Mouse (Mus musculus): ENCODE data around the gene Gm20532. TPM values are rescaled to one million over a fixed set of nuclear protein-coding genes. Genes with fewer than 3 reads are reported as not detected.

Gene Gm20532
- polyA plus RNA-seq, 1 experiment = not detected

DNA sequence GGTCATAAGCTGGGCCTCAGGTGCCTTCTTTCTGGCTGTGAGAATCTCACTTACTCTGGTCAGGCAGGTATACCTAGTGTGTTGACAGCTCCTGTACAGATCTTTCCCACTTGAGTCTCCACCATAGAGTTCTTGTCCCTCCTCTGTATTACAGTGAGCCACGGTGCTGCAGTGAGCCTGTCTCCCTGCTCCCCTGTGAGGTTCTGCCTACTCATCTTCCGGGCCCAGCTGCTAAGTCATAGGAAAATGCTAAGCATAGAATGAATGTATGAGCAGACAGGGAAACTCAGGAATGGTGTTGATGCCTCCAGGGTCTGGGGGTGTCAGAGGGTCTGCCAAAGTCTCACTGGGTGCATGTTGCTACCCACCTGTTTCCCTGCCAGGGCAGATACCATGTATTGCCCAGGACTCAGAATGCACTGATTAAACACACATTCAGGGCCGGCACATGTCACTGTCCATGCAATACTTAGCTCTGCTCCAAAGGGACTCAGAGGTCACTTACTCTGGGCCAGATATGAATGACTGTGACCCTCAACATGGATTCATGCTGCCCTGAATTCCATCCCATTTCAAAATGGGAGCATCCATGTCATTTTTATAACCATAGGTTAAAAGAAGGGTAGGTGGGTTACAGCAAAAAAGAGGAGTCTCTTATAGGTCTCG is 29.2 kb downstream of the Gm20532 start:
- Histone ChIP-seq H3ac (ENCODE audit: control insufficient read depth, insufficient read length) (no peak overlapping the region), H3K4me2 (ENCODE audit: low read depth) (no peak overlapping the region), H3K79me2 (ENCODE audit: control insufficient read depth, insufficient read depth) (no peaks in the 10 kb centered on the region), H3K4me3 (no peak overlapping the region), H3K27me3 (ENCODE audit: control insufficient read depth, insufficient read depth, insufficient read length) (peaks cover 10% of the 10 kb centered on the region), H3K36me3 (ENCODE audit: control insufficient read depth, insufficient read depth) (no peaks in the 10 kb centered on the region)
- TF ChIP-seq TCF12 (IDR thresholded peaks at IDR 0.05; ENCODE audit: insufficient read depth, poor library complexity, severe bottlenecking) = no peak
- TF ChIP-seq MYOG (IDR thresholded peaks at IDR 0.05; ENCODE audit: control insufficient read depth in 1 of 3, insufficient read depth in 1 of 3, insufficient read length in 2 of 3, low read depth in 2 of 3) = no peak
- TF ChIP-seq POLR2A (IDR thresholded peaks at IDR 0.05; ENCODE audit: insufficient read length, low read depth) = no peak
- TF ChIP-seq MYOD1 (IDR thresholded peaks at IDR 0.05; ENCODE audit: control insufficient read depth in 1 of 3, insufficient read length in 2 of 3, low read depth in 2 of 3) = no peak
- no peak for TF ChIP-seq TCF3 (IDR thresholded peaks at IDR 0.05; ENCODE audit: insufficient read length, low read depth)
- TF ChIP-seq SRF (IDR thresholded peaks at IDR 0.05; ENCODE audit: control insufficient read depth, insufficient read length, low read depth) = no peak
- TF ChIP-seq USF1 (IDR thresholded peaks at IDR 0.05; ENCODE audit: low read depth) = no peak
- TF ChIP-seq MAX (IDR thresholded peaks at IDR 0.05; ENCODE audit: low read depth) = no peak
- no peak for TF ChIP-seq CEBPB (IDR thresholded peaks at IDR 0.05; ENCODE audit: insufficient read depth, poor library complexity, severe bottlenecking)
- TF ChIP-seq REST (IDR thresholded peaks at IDR 0.05; ENCODE audit: insufficient read depth, insufficient read length) = no peak
- no peak for TF ChIP-seq POLR2AphosphoS2 (IDR thresholded peaks at IDR 0.05; ENCODE audit: insufficient read length, low read depth)
- TF ChIP-seq E2F4 (IDR thresholded peaks at IDR 0.05; ENCODE audit: insufficient read depth) = no peak

- Histone ChIP-seq H3ac (ENCODE audit: control insufficient read depth, insufficient read length) (no peak overlapping the region), H3K4me3 (no peak overlapping the region), H3K27me3 (ENCODE audit: control insufficient read depth, insufficient read depth, insufficient read length) (peaks cover 10% of the 10 kb centered on the region), H3K36me3 (ENCODE audit: control insufficient read depth, insufficient read depth) (no peaks in the 10 kb centered on the region), H3K79me2 (ENCODE audit: control insufficient read depth, insufficient read depth) (no peaks in the 10 kb centered on the region), H3K4me2 (ENCODE audit: low read depth) (no peak overlapping the region)
- TF ChIP-seq MAX (IDR thresholded peaks at IDR 0.05; ENCODE audit: low read depth) (no peak), CEBPB (IDR thresholded peaks at IDR 0.05; ENCODE audit: insufficient read depth, poor library complexity, severe bottlenecking) (no peak), POLR2A (IDR thresholded peaks at IDR 0.05; ENCODE audit: insufficient read length, low read depth) (no peak), TCF3 (IDR thresholded peaks at IDR 0.05; ENCODE audit: insufficient read length, low read depth) (no peak)
These were observed 30.9 kb downstream of the Gm20532 start for GRCm38 (mm10) chr2:26617331-26617730.

GRCm38 (mm10) chr2:26617928-26618327 is 31.5 kb downstream of the Gm20532 start:
- H3K36me3 ChIP-seq (ENCODE audit: control insufficient read depth, insufficient read depth) = no peaks in the 10 kb centered on the region
- TF ChIP-seq MYOG (IDR thresholded peaks at IDR 0.05; ENCODE audit: control insufficient read depth in 1 of 3, insufficient read depth in 1 of 3, insufficient read length in 2 of 3, low read depth in 2 of 3) = no peak
- no peak for TF ChIP-seq MAX (IDR thresholded peaks at IDR 0.05; ENCODE audit: low read depth)
- TF ChIP-seq CEBPB (IDR thresholded peaks at IDR 0.05; ENCODE audit: insufficient read depth, poor library complexity, severe bottlenecking) = no peak
- no peak for TF ChIP-seq TCF3 (IDR thresholded peaks at IDR 0.05; ENCODE audit: insufficient read length, low read depth)
- no peak for TF ChIP-seq POLR2AphosphoS2 (IDR thresholded peaks at IDR 0.05; ENCODE audit: insufficient read length, low read depth)
- no peak for TF ChIP-seq TCF12 (IDR thresholded peaks at IDR 0.05; ENCODE audit: insufficient read depth, poor library complexity, severe bottlenecking)
- TF ChIP-seq REST (IDR thresholded peaks at IDR 0.05; ENCODE audit: insufficient read depth, insufficient read length) = no peak
- TF ChIP-seq USF1 (IDR thresholded peaks at IDR 0.05; ENCODE audit: low read depth) = no peak
- no peak for TF ChIP-seq POLR2A (IDR thresholded peaks at IDR 0.05; ENCODE audit: insufficient read length, low read depth)
- no peak for TF ChIP-seq E2F4 (IDR thresholded peaks at IDR 0.05; ENCODE audit: insufficient read depth)
- TF ChIP-seq SRF (IDR thresholded peaks at IDR 0.05; ENCODE audit: control insufficient read depth, insufficient read length, low read depth) = no peak
- no peak for TF ChIP-seq MYOD1 (IDR thresholded peaks at IDR 0.05; ENCODE audit: control insufficient read depth in 1 of 3, insufficient read length in 2 of 3, low read depth in 2 of 3)

GRCm38 (mm10) chr2:26621246-26621645 is 34.8 kb downstream of the Gm20532 start:
- H3K4me3 ChIP-seq = no peak overlapping the region
- TF ChIP-seq MYOG (IDR thresholded peaks at IDR 0.05; ENCODE audit: control insufficient read depth in 1 of 3, insufficient read depth in 1 of 3, insufficient read length in 2 of 3, low read depth in 2 of 3) (no peak), E2F4 (IDR thresholded peaks at IDR 0.05; ENCODE audit: insufficient read depth) (no peak), SRF (IDR thresholded peaks at IDR 0.05; ENCODE audit: control insufficient read depth, insufficient read length, low read depth) (no peak), POLR2AphosphoS2 (IDR thresholded peaks at IDR 0.05; ENCODE audit: insufficient read length, low read depth) (no peak), MYOD1 (IDR thresholded peaks at IDR 0.05; ENCODE audit: control insufficient read depth in 1 of 3, insufficient read length in 2 of 3, low read depth in 2 of 3) (no peak), TCF12 (IDR thresholded peaks at IDR 0.05; ENCODE audit: insufficient read depth, poor library complexity, severe bottlenecking) (no peak), POLR2A (IDR thresholded peaks at IDR 0.05; ENCODE audit: insufficient read length, low read depth) (no peak), TCF3 (IDR thresholded peaks at IDR 0.05; ENCODE audit: insufficient read length, low read depth) (no peak), MAX (IDR thresholded peaks at IDR 0.05; ENCODE audit: low read depth) (no peak), CEBPB (IDR thresholded peaks at IDR 0.05; ENCODE audit: insufficient read depth, poor library complexity, severe bottlenecking) (no peak), REST (IDR thresholded peaks at IDR 0.05; ENCODE audit: insufficient read depth, insufficient read length) (no peak), USF1 (IDR thresholded peaks at IDR 0.05; ENCODE audit: low read depth) (no peak)
- no peaks in the 10 kb centered on the region for H3K79me2 ChIP-seq (ENCODE audit: control insufficient read depth, insufficient read depth)
- H3K36me3 ChIP-seq (ENCODE audit: control insufficient read depth, insufficient read depth) = no peaks in the 10 kb centered on the region
- H3K4me2 ChIP-seq (ENCODE audit: low read depth) = no peak overlapping the region
- no peak overlapping the region for H3ac ChIP-seq (ENCODE audit: control insufficient read depth, insufficient read length)
- peaks cover 10% of the 10 kb centered on the region for H3K27me3 ChIP-seq (ENCODE audit: control insufficient read depth, insufficient read depth, insufficient read length)

More at GRCm38 (mm10) chr2:26617928-26618327, 31.5 kb downstream of the Gm20532 start:
- no peak overlapping the region for H3K4me3 ChIP-seq
- H3ac ChIP-seq (ENCODE audit: control insufficient read depth, insufficient read length) = no peak overlapping the region
- no peaks in the 10 kb centered on the region for H3K79me2 ChIP-seq (ENCODE audit: control insufficient read depth, insufficient read depth)
- H3K27me3 ChIP-seq (ENCODE audit: control insufficient read depth, insufficient read depth, insufficient read length) = peaks cover 10% of the 10 kb centered on the region
- no peak overlapping the region for H3K4me2 ChIP-seq (ENCODE audit: low read depth)

Data from myocyte (in vitro differentiated cells).